Mouse (Mus musculus) kidney, adult 9 months (tissue): ENCODE data around the gene Stpg2.
"Not testable (repeated sequence)": the region's sequence is repeated elsewhere in the genome, so short reads cannot be mapped to it uniquely, and the experiment has no call there.

ENCODE experiments used
- DNase-seq: peaks from one replicate; pipeline ENCODE4 v3.0.0; 2022

Stpg2 gene

DNA sequence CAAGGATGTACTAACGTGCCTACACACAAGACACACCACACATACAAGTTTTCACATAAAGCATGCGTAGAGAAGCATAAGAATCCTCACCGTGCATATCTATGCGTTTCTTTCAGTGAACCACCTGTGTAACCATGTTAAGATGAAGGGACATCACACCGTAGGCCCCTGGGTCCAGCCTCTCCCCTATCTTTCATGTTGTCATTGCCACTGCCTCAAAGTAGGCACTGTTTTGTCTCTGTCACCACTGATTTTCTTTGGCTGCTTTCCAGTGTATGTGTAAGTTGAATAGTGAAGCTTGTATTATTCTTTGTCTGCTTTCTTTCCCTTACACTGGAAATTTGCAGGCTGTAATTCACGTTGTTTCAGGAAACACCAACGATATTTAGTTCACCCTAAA is 236.7 kb downstream of the Stpg2 start:
- no peak for DNase-seq

GRCm38 (mm10) chr3:139495939-139496338 is 290.4 kb downstream of the Stpg2 start:
- no peak for DNase-seq

DNA sequence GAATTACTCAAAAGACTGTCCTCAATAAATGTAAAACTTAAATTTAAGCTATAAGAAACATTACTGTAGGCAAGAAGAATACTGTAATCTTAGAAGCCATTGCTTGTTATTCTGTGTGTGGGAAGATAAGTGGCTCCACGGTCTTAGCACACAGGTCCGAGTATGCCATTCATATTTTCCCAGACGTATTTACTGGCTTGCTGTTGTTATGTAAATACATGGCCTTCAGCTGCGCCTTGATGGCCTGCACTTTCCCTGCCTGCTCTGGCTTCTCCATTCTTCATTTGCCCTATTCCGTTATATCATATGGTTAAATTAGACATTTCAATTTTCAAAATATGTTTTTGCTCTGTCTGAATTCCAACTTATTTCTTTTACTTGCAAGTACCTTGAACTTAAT is 296.7 kb downstream of the Stpg2 start:
- DNase-seq: no peak

GRCm38 (mm10) chr3:139509275-139509985 is 303.9 kb downstream of the Stpg2 start:
- DNase-seq: no peak

- no peak for DNase-seq
Observed at GRCm38 (mm10) chr3:139578496-139578895, 373.0 kb downstream of the Stpg2 start.

GRCm38 (mm10) chr3:139581298-139581697 is 375.8 kb downstream of the Stpg2 start:
- DNase-seq: no peak

DNA sequence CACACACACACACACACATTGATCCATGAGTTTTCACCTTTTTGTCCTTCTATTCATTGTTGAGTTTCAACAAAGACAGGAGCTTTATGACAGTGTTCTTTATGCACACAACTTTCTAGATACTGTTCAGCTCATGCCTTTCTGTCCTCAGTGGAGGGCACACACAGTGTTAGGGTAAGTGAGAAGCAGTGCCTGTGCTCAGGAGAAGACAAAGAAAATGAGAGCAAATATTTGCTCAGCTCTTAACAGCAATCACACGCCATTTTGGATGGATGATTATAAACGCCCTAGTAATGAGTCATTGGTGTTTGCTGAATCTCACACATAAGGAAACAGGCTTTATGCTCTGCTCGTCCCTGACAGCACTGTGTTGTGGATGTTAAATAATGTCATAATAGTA is 394.0 kb downstream of the Stpg2 start:
- no peak for DNase-seq

GRCm38 (mm10) chr3:139608267-139608666 is 402.8 kb downstream of the Stpg2 start:
- not testable (repeated sequence) for DNase-seq

DNA sequence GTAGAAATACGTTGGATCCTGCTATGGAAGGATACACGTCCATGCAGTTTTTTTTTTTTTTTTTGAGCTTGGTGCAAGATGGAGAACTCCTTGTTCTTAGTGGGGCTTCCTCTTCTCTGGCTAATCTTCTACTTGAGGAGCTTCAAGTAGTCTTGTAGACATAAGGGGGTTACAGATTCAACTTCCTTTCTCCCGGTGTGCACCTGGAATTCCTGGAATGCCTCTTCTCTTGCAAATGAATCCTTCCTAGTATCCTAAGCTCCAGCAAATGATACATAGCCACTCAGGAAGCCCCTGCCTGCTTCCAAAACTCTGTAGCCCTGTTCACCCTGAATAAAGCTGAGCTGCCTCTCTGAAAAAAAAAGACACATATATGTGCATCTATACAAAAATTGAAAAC is 409.1 kb downstream of the Stpg2 start:
- DNase-seq: no peak

GRCm38 (mm10) chr3:139615791-139616190 is 410.3 kb downstream of the Stpg2 start:
- DNase-seq: no peak

GRCm38 (mm10) chr3:139637887-139638286 is 432.4 kb downstream of the Stpg2 start:
- DNase-seq: no peak

GRCm38 (mm10) chr3:139651505-139651904 is 446.0 kb downstream of the Stpg2 start:
- DNase-seq: no peak

- DNase-seq: no peak
Observed at GRCm38 (mm10) chr3:139659416-139659815, 453.9 kb downstream of the Stpg2 start.

- no peak for DNase-seq
Observed at GRCm38 (mm10) chr3:139662241-139662640, 456.7 kb downstream of the Stpg2 start.

DNA sequence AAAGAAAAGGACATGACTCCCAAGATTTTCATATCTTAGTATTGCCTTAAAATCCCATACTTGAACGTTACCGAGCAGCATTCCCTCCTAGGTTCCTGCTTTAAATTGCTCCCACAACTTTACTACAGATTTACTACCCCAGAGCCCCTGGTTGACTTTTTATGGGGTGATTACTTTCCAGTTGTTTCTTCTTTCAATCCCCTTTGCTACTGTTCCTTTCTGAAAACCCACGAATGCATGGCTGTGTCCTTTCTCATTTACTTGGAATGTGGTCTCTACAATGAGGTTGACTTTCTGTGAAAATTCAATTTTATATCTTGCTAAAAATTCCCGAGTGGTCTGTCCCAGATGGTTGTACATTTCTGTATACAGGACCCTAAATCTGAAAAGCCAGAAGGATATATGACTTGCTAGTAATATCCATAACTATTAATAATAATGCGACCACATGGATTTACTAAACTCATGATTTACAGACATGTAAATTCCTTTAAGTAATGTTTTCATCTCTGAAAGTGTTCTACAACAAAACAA is 458.3 kb downstream of the Stpg2 start:
- no peak for DNase-seq

- DNase-seq: no peak
Observed at GRCm38 (mm10) chr3:139665047-139665446, 459.6 kb downstream of the Stpg2 start.

- no peak for DNase-seq
Observed at GRCm38 (mm10) chr3:139676192-139676591, 470.7 kb downstream of the Stpg2 start.

- DNase-seq: no peak
Observed at GRCm38 (mm10) chr3:139676723-139677122, 471.2 kb downstream of the Stpg2 start.

DNA sequence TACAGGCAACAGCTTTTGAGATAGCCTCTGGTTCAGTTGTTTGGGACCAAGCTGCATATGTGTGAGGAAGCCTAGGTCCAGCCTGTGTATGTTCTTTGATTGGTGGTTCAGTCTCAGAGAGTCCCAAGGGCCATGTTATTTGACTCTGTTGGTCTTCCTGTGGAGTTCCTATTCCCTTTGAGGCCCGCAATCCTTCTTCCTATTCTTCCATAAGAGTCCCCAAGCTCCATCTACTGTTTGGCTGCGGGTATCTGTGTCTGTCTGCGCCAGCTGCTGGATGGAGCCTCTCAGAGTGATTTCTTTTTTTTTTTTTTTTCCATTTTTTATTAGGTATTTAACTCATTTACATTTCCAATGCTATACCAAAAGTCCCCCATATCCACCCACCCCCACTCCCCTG is 498.7 kb downstream of the Stpg2 start:
- DNase-seq: not testable (repeated sequence)

DNA sequence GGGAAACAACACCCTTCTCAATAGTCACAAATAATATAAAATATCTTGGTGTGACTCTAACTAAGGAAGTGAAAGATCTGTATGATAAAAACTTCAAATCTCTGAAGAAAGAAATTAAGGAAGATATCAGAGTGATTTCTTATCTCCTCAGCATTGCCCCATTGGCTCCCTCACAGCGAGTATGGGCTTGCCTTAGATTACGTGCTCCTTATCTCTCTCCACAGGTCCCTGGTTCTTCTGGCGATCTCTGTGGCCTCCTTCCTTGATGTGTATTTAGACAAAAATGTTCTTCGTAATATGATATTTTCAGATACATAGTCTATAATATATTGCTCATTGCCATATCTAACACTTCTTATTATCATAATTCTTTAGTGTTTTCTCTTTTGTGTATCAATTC is 501.9 kb downstream of the Stpg2 start:
- DNase-seq: not testable (repeated sequence)

DNA sequence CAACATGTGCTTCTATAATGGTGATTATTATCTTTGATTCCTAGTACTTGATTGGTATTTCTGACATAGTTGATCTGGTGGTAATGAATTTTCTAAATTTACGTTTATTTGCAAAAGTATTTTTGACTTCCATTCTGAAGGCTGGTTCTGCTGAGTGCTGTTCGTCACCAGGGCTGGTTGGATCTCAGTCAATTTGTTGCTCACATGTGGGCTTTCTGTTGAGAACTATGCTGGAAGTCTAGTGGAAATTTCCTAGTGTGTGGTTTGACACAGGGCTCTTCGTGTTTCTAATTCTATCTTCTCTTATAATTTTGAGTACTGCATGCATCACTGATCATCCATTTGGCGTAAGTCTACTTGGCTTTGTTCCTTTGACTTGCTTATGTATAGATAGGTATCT is 504.3 kb downstream of the Stpg2 start:
- no peak for DNase-seq

DNA sequence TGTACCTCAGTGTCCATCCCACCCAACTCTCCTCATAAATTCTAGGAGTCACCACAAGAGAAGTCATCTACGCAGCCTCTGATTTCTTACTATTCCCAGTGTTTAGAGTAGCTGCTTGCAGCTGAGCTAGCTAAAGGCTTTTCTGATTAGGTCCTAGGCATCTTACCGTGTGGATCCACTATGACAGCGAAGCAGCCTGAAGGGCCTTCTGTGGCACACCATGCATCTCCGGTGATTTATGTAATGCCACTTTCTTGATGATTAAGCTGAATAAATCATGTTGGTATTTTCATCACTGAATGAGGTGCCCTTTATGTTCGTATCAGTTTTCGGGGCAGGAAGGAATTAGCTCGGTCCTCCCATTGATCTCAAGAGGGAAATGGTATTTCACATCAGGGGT is 523.3 kb downstream of the Stpg2 start:
- no peak for DNase-seq

DNA sequence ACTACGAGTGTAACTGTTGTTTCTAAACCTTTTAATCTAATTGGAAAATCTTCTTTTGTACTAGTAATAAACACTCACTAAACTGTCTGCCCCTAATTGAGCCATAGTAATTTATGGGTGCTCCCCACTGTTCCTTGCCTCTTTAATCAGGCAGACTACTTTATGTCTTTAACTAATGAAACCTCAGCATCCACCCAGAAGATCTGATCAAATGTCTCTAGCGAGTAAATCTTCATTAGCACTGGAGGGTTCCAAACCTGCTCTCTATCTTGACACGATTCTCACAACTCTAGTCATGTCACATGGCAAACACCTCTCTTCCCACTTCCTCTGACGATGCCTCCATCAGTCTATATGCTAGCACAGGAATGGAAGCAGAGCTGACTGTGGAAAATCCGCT is 523.8 kb downstream of the Stpg2 start:
- DNase-seq: no peak

DNA sequence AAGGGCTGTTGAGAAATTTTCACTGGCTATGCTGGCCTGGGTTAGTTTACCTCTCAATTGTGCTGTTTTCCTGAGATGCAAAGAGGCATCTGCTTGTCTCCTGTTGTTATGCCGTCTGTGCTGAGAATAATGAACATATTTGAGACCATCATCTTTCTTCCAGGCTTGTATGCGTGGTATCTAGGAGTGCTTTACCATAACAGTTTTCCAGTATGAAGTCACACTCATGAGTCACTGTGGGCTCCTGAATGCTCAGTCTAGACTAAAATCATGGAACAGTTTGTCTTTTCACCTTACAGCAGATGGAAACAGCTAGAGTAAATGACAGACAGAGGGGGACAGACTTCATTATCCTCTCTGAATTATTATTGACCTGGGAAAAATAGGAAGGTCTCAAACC is 527.7 kb downstream of the Stpg2 start:
- no peak for DNase-seq

GRCm38 (mm10) chr3:139739388-139739787 is 533.9 kb downstream of the Stpg2 start:
- DNase-seq: no peak
